Mouse (Mus musculus) liver, adult (tissue): ENCODE measurements at regions not wholly inside any gene's neighbourhood (a gene's known extent, or its start where the extent isn't known, plus 50 kb on each side); places are given as distances from the start of the nearest gene placed in this dataset.

Experiments used
- GATA4 ChIP-seq: IDR thresholded peaks from 2 replicates; pipeline ENCODE4 v1.6.1; 2014; ENCODE audit warnings: mild to moderate bottlenecking, low read length; ENCODE audit not compliant: insufficient replicate concordance

- no peak for TF ChIP-seq GATA4
Observed at GRCm38 (mm10) chr7:136297901-136298513, 581.8 kb upstream of the Mki67 start.

- TF ChIP-seq GATA4: no peak
Observed at GRCm38 (mm10) chr7:136306137-136306536, 588.3 kb upstream of the Mgmt start.

- no peak for TF ChIP-seq GATA4
Observed at GRCm38 (mm10) chr7:136308765-136309164, 585.6 kb upstream of the Mgmt start.

- TF ChIP-seq GATA4: no peak
Observed at GRCm38 (mm10) chr7:136327281-136327680, 567.1 kb upstream of the Mgmt start.

- no peak for TF ChIP-seq GATA4
Observed at GRCm38 (mm10) chr7:136330431-136330830, 564.0 kb upstream of the Mgmt start.

GRCm38 (mm10) chr7:136332805-136333204 is 561.6 kb upstream of the Mgmt start:
- no peak for TF ChIP-seq GATA4

- no peak for TF ChIP-seq GATA4
Observed at GRCm38 (mm10) chr7:136341599-136342210, 552.7 kb upstream of the Mgmt start.

- TF ChIP-seq GATA4: no peak
Observed at GRCm38 (mm10) chr7:136342211-136342799, 552.1 kb upstream of the Mgmt start.

- no peak for TF ChIP-seq GATA4
Observed at GRCm38 (mm10) chr7:136342822-136343221, 551.6 kb upstream of the Mgmt start.

GRCm38 (mm10) chr7:136343494-136343893 is 550.9 kb upstream of the Mgmt start:
- no peak for TF ChIP-seq GATA4

- TF ChIP-seq GATA4: no peak
Observed at GRCm38 (mm10) chr7:136345051-136345450, 549.4 kb upstream of the Mgmt start.

- no peak for TF ChIP-seq GATA4
Observed at GRCm38 (mm10) chr7:136346531-136346930, 547.9 kb upstream of the Mgmt start.

GRCm38 (mm10) chr7:136348309-136348708 is 546.1 kb upstream of the Mgmt start:
- no peak for TF ChIP-seq GATA4

- TF ChIP-seq GATA4: no peak
Observed at GRCm38 (mm10) chr7:136349651-136350050, 544.8 kb upstream of the Mgmt start.

- TF ChIP-seq GATA4: no peak
Observed at GRCm38 (mm10) chr7:136357011-136357410, 537.4 kb upstream of the Mgmt start.
